Mouse (Mus musculus) lung, adult 2 months (tissue): ENCODE results near the gene Spi1.

Source experiments
- CTCF ChIP-seq: fragments of 200-500 bp; IDR thresholded peaks from 2 replicates; pipeline ENCODE4 v1.5.1; 2011; ENCODE audit warnings: mild to moderate bottlenecking, low read length, control low read depth; ENCODE audit not compliant: insufficient read depth
- POLR2A ChIP-seq: fragments of 200-500 bp; IDR thresholded peaks from 2 replicates; pipeline ENCODE4 v1.6.1; 2011; ENCODE audit warnings: low read depth, mild to moderate bottlenecking, control low read depth, low read length, borderline replicate concordance; ENCODE audit errors: extremely low read depth

DNA sequence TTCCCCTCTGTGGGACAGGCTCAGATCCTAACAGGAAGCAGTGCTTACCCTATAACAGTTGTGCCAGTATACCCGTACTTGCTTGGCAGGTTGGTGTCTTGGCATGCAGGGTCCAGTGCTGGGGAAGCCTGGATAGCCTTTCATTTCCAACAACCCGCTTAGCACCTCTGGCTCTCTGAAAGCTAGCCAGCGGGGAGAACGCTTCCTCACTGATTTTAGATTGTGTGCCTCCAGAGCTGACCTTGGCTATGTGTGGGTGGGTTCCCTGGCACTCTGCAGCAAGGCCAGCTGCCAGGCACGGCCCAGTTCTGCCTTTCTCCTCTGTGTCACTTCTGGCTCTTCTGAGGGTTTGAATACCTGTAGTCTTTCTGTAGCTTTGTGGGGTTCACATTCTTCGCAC lies 47.9 kb downstream of the Spi1 start:
- TF ChIP-seq CTCF (no peak), POLR2A (no peak)
